Mouse (Mus musculus) intestine, embryonic 14.5 days (tissue): ENCODE data around the gene Junb. TPM values are rescaled to one million over a fixed set of nuclear protein-coding genes. Genes with fewer than 3 reads are reported as not detected.

Source experiments
- ATAC-seq: fragments of 200-750 bp; cut with Nextera tagmentation; replicated peaks from 2 replicates; pipeline ENCODE4 v1.8.0; 2017; ENCODE audit warnings: low read depth, moderate number of reproducible peaks, moderate TSS enrichment, moderate library complexity; ENCODE audit not compliant: low FRiP score, low TSS enrichment
- DNase-seq: peaks from one replicate; pipeline ENCODE4 v3.0.0-alpha.2; 2018; ENCODE audit warnings: low spot score
- H3K27ac ChIP-seq: fragments of 300-500 bp; sonication (generic); 2 replicates; pipeline ENCODE4 v1.5.1; 2014; ENCODE audit warnings: low read depth, mild to moderate bottlenecking, control low read depth
- H3K27me3 ChIP-seq: fragments of 300-500 bp; sonication (generic); replicated peaks from 2 replicates; pipeline ENCODE4 v1.6.1; 2014; ENCODE audit warnings: low read length, control low read depth; ENCODE audit not compliant: control insufficient read depth, insufficient read depth
- H3K36me3 ChIP-seq: fragments of 300-500 bp; sonication (generic); 2 replicates; pipeline ENCODE4 v1.6.1; 2014; ENCODE audit warnings: low read length, control low read depth; ENCODE audit not compliant: control insufficient read depth, insufficient read depth
- H3K4me1 ChIP-seq: fragments of 300-500 bp; sonication (generic); replicated peaks from 2 replicates; pipeline ENCODE4 v1.6.1; 2014; ENCODE audit warnings: low read length, control low read depth, mixed read lengths; ENCODE audit not compliant: control insufficient read depth, insufficient read depth
- H3K4me2 ChIP-seq: fragments of 300-500 bp; sonication (generic); 2 replicates; pipeline ENCODE4 v1.6.1; 2014; ENCODE audit warnings: low read length
- H3K4me3 ChIP-seq: fragments of 300-500 bp; sonication (generic); 2 replicates; pipeline ENCODE4 v1.5.1; 2014; ENCODE audit warnings: low read depth, low read length, control low read depth, mixed read lengths
- H3K9ac ChIP-seq: fragments of 300-500 bp; sonication (generic); 2 replicates; pipeline ENCODE4 v1.6.1; 2014; ENCODE audit warnings: mild to moderate bottlenecking, low read length
- H3K9me3 ChIP-seq: fragments of 300-500 bp; sonication (generic); 2 replicates; pipeline ENCODE4 v1.6.1; 2016; ENCODE audit warnings: low read length, control low read depth; ENCODE audit not compliant: control insufficient read depth
- WGBS: fragments of 180-500 bp; shearing (Covaris S2); extraction: QIAGEN DNeasy Blood & Tissue Kit; methylation state at CpG from one replicate; pipeline ENCODE4 v1.1.7; 2014; 5-methylcytosine and 5-hydroxymethylcytosine counted together
- polyA plus RNA-seq: library from polyadenylated mRNA; unstranded; fragments of >200 nt; fragmentation: Nextera tagmentation; extraction: Ambion mirVana; gene quantifications from 2 replicates; pipeline ENCODE4 v1.2.1, GENCODE M21; 2014

Junb gene
- polyA plus RNA-seq, 1 experiment from 2014 or later = 17.2 TPM

- Histone ChIP-seq H3K9me3 (no peaks in the 10 kb centered on the region), H3K9ac (peak overlapping the region; percentile 59), H3K36me3 (no peaks in the 10 kb centered on the region), H3K4me3 (peak overlapping the region; percentile 48), H3K27ac (peak overlapping the region; percentile 85), H3K27me3 (0 out of 2 replicates have a peak, but pooled peaks cover 11% of the 10 kb centered on the region), H3K4me1 (peaks cover 41% of the 10 kb centered on the region), H3K4me2 (peak overlapping the region; percentile 98)
- 2% methylated on average over 23 of the region's 23 CpGs for WGBS
- ATAC-seq (no peak), DNase-seq (no peak)
These were observed 6.6 kb upstream of the Junb start for GRCm38 (mm10) chr8:84985049-84985683.

GRCm38 (mm10) chr8:84984294-84985048 is 6.0 kb upstream of the Junb start:
- peak overlapping the region; percentile 48 for H3K4me3 ChIP-seq
- no peaks in the 10 kb centered on the region for H3K9me3 ChIP-seq
- 0 out of 2 replicates have a peak, but pooled peaks cover 11% of the 10 kb centered on the region for H3K27me3 ChIP-seq
- no peak for DNase-seq
- peak overlapping the region; percentile 98 for H3K4me2 ChIP-seq
- H3K4me1 ChIP-seq = peaks cover 44% of the 10 kb centered on the region
- H3K9ac ChIP-seq = 0 out of 2 replicates have a peak overlapping the region, but pooled peaks have one; percentile 59
- ATAC-seq = no peak
- no peaks in the 10 kb centered on the region for H3K36me3 ChIP-seq
- peak overlapping the region; percentile 85; the same call in 1 of the 2 replicates for H3K27ac ChIP-seq
- 4% methylated on average over 16 of the region's 16 CpGs for WGBS

- Histone ChIP-seq H3K4me2 (no peak overlapping the region), H3K27me3 (0 out of 2 replicates have a peak, but pooled peaks cover 14% of the 10 kb centered on the region), H3K27ac (no peak overlapping the region), H3K4me1 (peaks cover 55% of the 10 kb centered on the region), H3K4me3 (no peak overlapping the region), H3K9ac (no peak overlapping the region), H3K9me3 (no peaks in the 10 kb centered on the region), H3K36me3 (no peaks in the 10 kb centered on the region)
- ATAC-seq = no peak
- no peak for DNase-seq
- WGBS = 68% methylated on average over 3 of the region's 3 CpGs
These were observed 4.0 kb upstream of the Junb start for GRCm38 (mm10) chr8:84982499-84983011.

- H3K4me3 ChIP-seq = no peak overlapping the region
- H3K27ac ChIP-seq = 0 out of 2 replicates have a peak overlapping the region, but pooled peaks have one; percentile 77
- H3K9ac ChIP-seq = no peak overlapping the region
- WGBS = 77% methylated on average over 15 of the region's 15 CpGs
- H3K36me3 ChIP-seq = no peaks in the 10 kb centered on the region
- H3K4me1 ChIP-seq = peaks cover 61% of the 10 kb centered on the region
- peaks cover 18% of the 10 kb centered on the region for H3K27me3 ChIP-seq
- no peak overlapping the region for H3K4me2 ChIP-seq
- DNase-seq (no peak), ATAC-seq (no peak)
- H3K9me3 ChIP-seq = no peaks in the 10 kb centered on the region
These were observed 3.4 kb upstream of the Junb start for GRCm38 (mm10) chr8:84981644-84982498.

- H3K4me3 ChIP-seq = no peak overlapping the region
- no peaks in the 10 kb centered on the region for H3K36me3 ChIP-seq
- H3K9me3 ChIP-seq = no peaks in the 10 kb centered on the region
- peaks cover 8% of the 10 kb centered on the region for H3K27me3 ChIP-seq
- no peak for ATAC-seq
- WGBS = 34% methylated on average over 11 of the region's 11 CpGs
- peak overlapping the region; percentile 49; the same call in 1 of the 2 replicates for H3K9ac ChIP-seq
- peak; percentile 73 for DNase-seq
- H3K27ac ChIP-seq = peak overlapping the region; percentile 77
- peak overlapping the region; percentile 99 for H3K4me2 ChIP-seq
- H3K4me1 ChIP-seq = peaks cover 68% of the 10 kb centered on the region
These were observed 2.3 kb upstream of the Junb start for GRCm38 (mm10) chr8:84980622-84981358.

GRCm38 (mm10) chr8:84979599-84980421 is 1.3 kb upstream of the Junb start:
- under 1% methylated on average over 42 of the region's 42 CpGs for WGBS
- Histone ChIP-seq H3K9ac (peak overlapping the region; percentile 49), H3K27me3 (peaks cover 8% of the 10 kb centered on the region), H3K4me2 (peak overlapping the region; percentile 99), H3K9me3 (no peaks in the 10 kb centered on the region), H3K36me3 (peaks cover 6% of the 10 kb centered on the region; the same call in 1 of the 2 replicates), H3K27ac (peak overlapping the region; percentile 77), H3K4me1 (peaks cover 65% of the 10 kb centered on the region), H3K4me3 (peak overlapping the region; percentile 54)
- DNase-seq = peak; percentile 94
- peak; percentile 36 for ATAC-seq

GRCm38 (mm10) chr8:84977435-84978247 is 877 bp downstream of the Junb start:
- Histone ChIP-seq H3K27me3 (peaks cover 8% of the 10 kb centered on the region), H3K4me3 (peak overlapping the region; percentile 54), H3K4me1 (peaks cover 64% of the 10 kb centered on the region), H3K9ac (peak overlapping the region; percentile 67), H3K9me3 (no peaks in the 10 kb centered on the region), H3K27ac (peak overlapping the region; percentile 70), H3K4me2 (peak overlapping the region; percentile 99), H3K36me3 (peaks cover 27% of the 10 kb centered on the region)
- peak; percentile 86 for DNase-seq
- no peak for ATAC-seq
- WGBS = 1% methylated on average over 70 of the region's 70 CpGs
